Mouse (Mus musculus): ENCODE measurements around the gene Hoxc8. TPM values are rescaled to one million over a fixed set of nuclear protein-coding genes. Genes with fewer than 3 reads are reported as not detected.

Gene Hoxc8
- total RNA-seq, 1 experiment = 0.22 TPM

GRCm38 (mm10) chr15:102984925-102985324 lies 5.5 kb upstream of the Hoxc8 start:
- in situ Hi-C loops (cut with MboI; ENCODE audit: low sequenced_read_pairs in 2 of 2, unreplicated experiment in 2 of 2) = loop anchor here (5.0 to 25.0 kb wide), 4 partner anchors 60 to 327 kb away; partner anchors contain the start of genes Gpr84 (in 1 of the 2) and Hoxc13 (in 1 of the 2)
- H3K36me3 ChIP-seq (ENCODE audit: control insufficient read depth, insufficient read depth, low read length, poor library complexity, severe bottlenecking) = no peaks in the 10 kb centered on the region
- no peak for DNase-seq (ENCODE audit: low read depth, low spot score)

GRCm38 (mm10) chr15:102987124-102987833 lies 3.1 kb upstream of the Hoxc8 start:
- peaks cover 0 to 7% of the 10 kb centered on the region in 2 experiments; a peak in 1 of 4 replicates for H3K4me1 ChIP-seq (ENCODE audit: control insufficient read depth in 2 of 2, insufficient read depth in 2 of 2, low read length in 2 of 2, poor library complexity in 1 of 2)
- H3K9ac ChIP-seq (ENCODE audit: insufficient read depth, low read depth, low read length, poor library complexity, severe bottlenecking) = no peak overlapping the region
- in situ Hi-C loops (cut with MboI; ENCODE audit: low sequenced_read_pairs in 2 of 2, unreplicated experiment in 2 of 2) = loop anchor here (5.0 to 25.0 kb wide), 4 partner anchors 62 to 325 kb away; partner anchors contain the start of genes Gpr84 (in 1 of the 2) and Hoxc13 (in 1 of the 2)

More at GRCm38 (mm10) chr15:102984925-102985324, 5.5 kb upstream of the Hoxc8 start:
- no peaks in the 10 kb centered on the region for H3K9me3 ChIP-seq (ENCODE audit: control insufficient read depth, insufficient read depth, low read depth, low read length)
- no peak overlapping the region for H3K9ac ChIP-seq (ENCODE audit: insufficient read depth, low read depth, low read length, poor library complexity, severe bottlenecking)
- no peak for TF ChIP-seq MAFK (IDR thresholded peaks at IDR 0.05; ENCODE audit: insufficient read depth, low read depth, low read length)
- TF ChIP-seq CHD2 (IDR thresholded peaks at IDR 0.05; ENCODE audit: low read depth, low read length) = no peak
- no peak for TF ChIP-seq ZNF384 (IDR thresholded peaks at IDR 0.05; ENCODE audit: low read depth, low read length)
- TF ChIP-seq ZC3H11A (IDR thresholded peaks at IDR 0.05; ENCODE audit: borderline replicate concordance, low read depth, low read length) = no peak
- TF ChIP-seq HCFC1 (IDR thresholded peaks at IDR 0.05; ENCODE audit: borderline replicate concordance, insufficient read depth, low read length) = no peak
- H3K27ac ChIP-seq (ENCODE audit: insufficient read depth, low read depth, low read length, poor library complexity, severe bottlenecking) = no peak overlapping the region
- no peaks in the 10 kb centered on the region for H3K4me1 ChIP-seq (ENCODE audit: control insufficient read depth in 2 of 2, insufficient read depth in 2 of 2, low read length in 2 of 2, poor library complexity in 1 of 2)
- H3K4me3 ChIP-seq (ENCODE audit: insufficient read depth in 1 of 2, low read depth in 1 of 2, low read length in 2 of 2, poor library complexity in 1 of 2, severe bottlenecking in 1 of 2) = no peak overlapping the region

GRCm38 (mm10) chr15:102988078-102988477 lies 2.3 kb upstream of the Hoxc8 start:
- no peak for TF ChIP-seq HCFC1 (IDR thresholded peaks at IDR 0.05; ENCODE audit: borderline replicate concordance, insufficient read depth, low read length)
- 0 out of 2 replicates have a peak, but pooled peaks have one; percentile 53 for TF ChIP-seq ZNF384 (IDR thresholded peaks at IDR 0.05; ENCODE audit: low read depth, low read length)
- in situ Hi-C loops (cut with MboI; ENCODE audit: low sequenced_read_pairs in 2 of 2, unreplicated experiment in 2 of 2) = loop anchor here (5.0 to 25.0 kb wide), 4 partner anchors 63 to 324 kb away; partner anchors contain the start of genes Gpr84 (in 1 of the 2) and Hoxc13 (in 1 of the 2)
- Histone ChIP-seq H3K4me1 (ENCODE audit: control insufficient read depth in 2 of 2, insufficient read depth in 2 of 2, low read length in 2 of 2, poor library complexity in 1 of 2) (peaks cover 0 to 7% of the 10 kb centered on the region in 2 experiments; a peak in 1 of 4 replicates), H3K9ac (ENCODE audit: insufficient read depth, low read depth, low read length, poor library complexity, severe bottlenecking) (no peak overlapping the region), H3K9me3 (ENCODE audit: control insufficient read depth, insufficient read depth, low read depth, low read length) (no peaks in the 10 kb centered on the region), H3K36me3 (ENCODE audit: control insufficient read depth, insufficient read depth, low read length, poor library complexity, severe bottlenecking) (no peaks in the 10 kb centered on the region), H3K27ac (ENCODE audit: insufficient read depth, low read depth, low read length, poor library complexity, severe bottlenecking) (no peak overlapping the region), H3K4me3 (ENCODE audit: insufficient read depth in 1 of 2, low read depth in 1 of 2, low read length in 2 of 2, poor library complexity in 1 of 2, severe bottlenecking in 1 of 2) (no peak overlapping the region)
- no peak for DNase-seq (ENCODE audit: low read depth, low spot score)

More at GRCm38 (mm10) chr15:102987124-102987833, 3.1 kb upstream of the Hoxc8 start:
- Histone ChIP-seq H3K27ac (ENCODE audit: insufficient read depth, low read depth, low read length, poor library complexity, severe bottlenecking) (no peak overlapping the region), H3K36me3 (ENCODE audit: control insufficient read depth, insufficient read depth, low read length, poor library complexity, severe bottlenecking) (no peaks in the 10 kb centered on the region), H3K9me3 (ENCODE audit: control insufficient read depth, insufficient read depth, low read depth, low read length) (no peaks in the 10 kb centered on the region), H3K4me3 (ENCODE audit: insufficient read depth in 1 of 2, low read depth in 1 of 2, low read length in 2 of 2, poor library complexity in 1 of 2, severe bottlenecking in 1 of 2) (no peak overlapping the region)
- DNase-seq (ENCODE audit: low read depth, low spot score) = peak; percentile 93
- TF ChIP-seq CHD2 (IDR thresholded peaks at IDR 0.05; ENCODE audit: low read depth, low read length) (no peak), HCFC1 (IDR thresholded peaks at IDR 0.05; ENCODE audit: borderline replicate concordance, insufficient read depth, low read length) (no peak)

GRCm38 (mm10) chr15:102991782-102992181 lies 1.4 kb downstream of the Hoxc8 start:
- H3K4me3 ChIP-seq (ENCODE audit: insufficient read depth in 1 of 2, low read depth in 1 of 2, low read length in 2 of 2, poor library complexity in 1 of 2, severe bottlenecking in 1 of 2) = no peak overlapping the region

More at GRCm38 (mm10) chr15:102991782-102992181, 1.4 kb downstream of the Hoxc8 start:
- in situ Hi-C loops (cut with MboI; ENCODE audit: low sequenced_read_pairs in 2 of 2, unreplicated experiment in 2 of 2) = loop anchor here in 1 of 2 experiments (25.0 kb wide), 1 partner anchor 321 kb away; the partner anchor contains the start of gene Gpr84
- H3K4me1 ChIP-seq (ENCODE audit: control insufficient read depth in 2 of 2, insufficient read depth in 2 of 2, low read length in 2 of 2, poor library complexity in 1 of 2) = peaks cover 0 to 7% of the 10 kb centered on the region in 2 experiments; a peak in 1 of 4 replicates
- H3K27ac ChIP-seq (ENCODE audit: insufficient read depth, low read depth, low read length, poor library complexity, severe bottlenecking) = no peak overlapping the region
- no peak for TF ChIP-seq HCFC1 (IDR thresholded peaks at IDR 0.05; ENCODE audit: borderline replicate concordance, insufficient read depth, low read length)
- TF ChIP-seq CHD2 (IDR thresholded peaks at IDR 0.05; ENCODE audit: low read depth, low read length) = no peak
- TF ChIP-seq ZC3H11A (IDR thresholded peaks at IDR 0.05; ENCODE audit: borderline replicate concordance, low read depth, low read length) = no peak
- no peak for TF ChIP-seq ZNF384 (IDR thresholded peaks at IDR 0.05; ENCODE audit: low read depth, low read length)
- TF ChIP-seq MAFK (IDR thresholded peaks at IDR 0.05; ENCODE audit: insufficient read depth, low read depth, low read length) = no peak
- no peak for DNase-seq (ENCODE audit: low read depth, low spot score)
- no peaks in the 10 kb centered on the region for H3K9me3 ChIP-seq (ENCODE audit: control insufficient read depth, insufficient read depth, low read depth, low read length)
- no peaks in the 10 kb centered on the region for H3K36me3 ChIP-seq (ENCODE audit: control insufficient read depth, insufficient read depth, low read length, poor library complexity, severe bottlenecking)
- no peak overlapping the region for H3K9ac ChIP-seq (ENCODE audit: insufficient read depth, low read depth, low read length, poor library complexity, severe bottlenecking)
